Mouse (Mus musculus) kidney, postnatal 0 days (tissue): ENCODE results near the gene Itpkc. TPM values are rescaled to one million over a fixed set of nuclear protein-coding genes. Genes with fewer than 3 reads are reported as not detected.
A peak's percentile ranks its signal among the peaks of the same experiment; 100 is the strongest.

Source experiments
- ATAC-seq: fragments of 200-750 bp; cut with Nextera tagmentation; replicated peaks from 2 replicates; pipeline ENCODE4 v1.8.0; 2017; ENCODE audit warnings: low read depth, moderate number of reproducible peaks, moderate TSS enrichment, moderate library complexity; ENCODE audit not compliant: low FRiP score
- DNase-seq: peaks from one replicate; pipeline ENCODE4 v3.0.0-alpha.2; 2016; ENCODE audit warnings: low spot score
- H3K27ac ChIP-seq: fragments of 300-500 bp; sonication (generic); 2 replicates; pipeline ENCODE4 v1.5.1; 2014; ENCODE audit warnings: mild to moderate bottlenecking
- H3K27me3 ChIP-seq: fragments of 300-500 bp; sonication (generic); 2 replicates; pipeline ENCODE4 v1.6.1; 2014; ENCODE audit warnings: low read length, mixed read lengths; ENCODE audit not compliant: insufficient read depth
- H3K36me3 ChIP-seq: fragments of 300-500 bp; sonication (generic); 2 replicates; pipeline ENCODE4 v1.6.1; 2014; ENCODE audit warnings: low read length, mixed read lengths; ENCODE audit not compliant: insufficient read depth
- H3K4me1 ChIP-seq: fragments of 300-500 bp; sonication (generic); replicated peaks from 2 replicates; pipeline ENCODE4 v1.6.1; 2014; ENCODE audit warnings: antibody characterized with exemption, low read length, mixed read lengths; ENCODE audit not compliant: insufficient read depth
- H3K4me2 ChIP-seq: fragments of 300-500 bp; sonication (generic); 2 replicates; pipeline ENCODE4 v1.6.1; 2014; ENCODE audit warnings: mild to moderate bottlenecking, low read length, moderate library complexity, mixed read lengths
- H3K4me3 ChIP-seq: fragments of 300-500 bp; sonication (generic); replicated peaks from 2 replicates; pipeline ENCODE4 v1.5.1; 2014; ENCODE audit warnings: low read depth, low read length
- H3K9ac ChIP-seq: fragments of 300-500 bp; sonication (generic); 2 replicates; pipeline ENCODE4 v1.6.1; 2014; ENCODE audit warnings: low read depth, low read length
- H3K9me3 ChIP-seq: fragments of 300-500 bp; sonication (generic); replicated peaks from 2 replicates; pipeline ENCODE4 v1.6.1; 2016; ENCODE audit warnings: low read length, inconsistent platforms, mixed read lengths
- CTCF ChIP-seq: IDR thresholded peaks from 2 replicates; pipeline ENCODE4 v1.5.1; 2016; ENCODE audit warnings: antibody characterized with exemption, low read depth, mild to moderate bottlenecking, moderate library complexity
- WGBS: fragments of 180-500 bp; shearing (Covaris S2); extraction: QIAGEN DNeasy Blood & Tissue Kit; methylation state at CpG from one replicate; pipeline ENCODE4 v1.1.7; 2014; 5-methylcytosine and 5-hydroxymethylcytosine counted together
- polyA plus RNA-seq: library from polyadenylated mRNA; unstranded; fragments of >200 nt; fragmentation: Nextera tagmentation; extraction: Ambion mirVana; gene quantifications from 2 replicates; pipeline ENCODE4 v1.2.1, GENCODE M21; 2015

Itpkc gene
- polyA plus RNA-seq, 1 experiment from 2014 or later = 3.6 TPM

GRCm38 (mm10) chr7:27174896-27175295 is 53.6 kb downstream of the Itpkc start:
- no peak for TF ChIP-seq CTCF
- no peak overlapping the region for H3K4me3 ChIP-seq
- no peak for ATAC-seq
- H3K4me1 ChIP-seq = 0 out of 2 replicates have a peak, but pooled peaks cover 4% of the 10 kb centered on the region
- no peak overlapping the region for H3K4me2 ChIP-seq
- H3K27me3 ChIP-seq = no peaks in the 10 kb centered on the region
- H3K9ac ChIP-seq = no peak overlapping the region
- H3K36me3 ChIP-seq = peaks cover 22% of the 10 kb centered on the region; the same call in 1 of the 2 replicates
- DNase-seq = no peak
- H3K9me3 ChIP-seq = no peaks in the 10 kb centered on the region
- no peak overlapping the region for H3K27ac ChIP-seq
- 92% methylated on average over 7 of the region's 7 CpGs for WGBS

GRCm38 (mm10) chr7:27174496-27174895 is 54.0 kb downstream of the Itpkc start:
- peaks cover 22% of the 10 kb centered on the region; the same call in 1 of the 2 replicates for H3K36me3 ChIP-seq
- H3K9me3 ChIP-seq = no peaks in the 10 kb centered on the region
- no peak for TF ChIP-seq CTCF
- H3K4me3 ChIP-seq = no peak overlapping the region
- no peak overlapping the region for H3K4me2 ChIP-seq
- ATAC-seq (no peak), DNase-seq (no peak)
- H3K4me1 ChIP-seq = 0 out of 2 replicates have a peak, but pooled peaks cover 4% of the 10 kb centered on the region
- no peak overlapping the region for H3K9ac ChIP-seq
- H3K27me3 ChIP-seq = no peaks in the 10 kb centered on the region
- 85% methylated on average over 15 of the region's 15 CpGs for WGBS
- H3K27ac ChIP-seq = no peak overlapping the region

- no peak overlapping the region for H3K4me3 ChIP-seq
- peaks cover 22% of the 10 kb centered on the region; the same call in 1 of the 2 replicates for H3K36me3 ChIP-seq
- ATAC-seq = no peak
- WGBS = 92% methylated on average over 3 of the region's 3 CpGs
- H3K27me3 ChIP-seq = no peaks in the 10 kb centered on the region
- 0 out of 2 replicates have a peak, but pooled peaks cover 4% of the 10 kb centered on the region for H3K4me1 ChIP-seq
- no peak overlapping the region for H3K9ac ChIP-seq
- no peak for DNase-seq
- no peak overlapping the region for H3K27ac ChIP-seq
- TF ChIP-seq CTCF = no peak
- no peak overlapping the region for H3K4me2 ChIP-seq
- no peaks in the 10 kb centered on the region for H3K9me3 ChIP-seq
Observed at GRCm38 (mm10) chr7:27170981-27171380, 57.5 kb downstream of the Itpkc start.

GRCm38 (mm10) chr7:27168371-27168770 is 60.1 kb downstream of the Itpkc start:
- Histone ChIP-seq H3K4me1 (peaks cover 24% of the 10 kb centered on the region; the same call in 1 of the 2 replicates), H3K9me3 (no peaks in the 10 kb centered on the region), H3K9ac (no peak overlapping the region), H3K4me3 (no peak overlapping the region), H3K36me3 (peaks cover 25% of the 10 kb centered on the region; the same call in 1 of the 2 replicates), H3K27me3 (no peaks in the 10 kb centered on the region), H3K4me2 (no peak overlapping the region), H3K27ac (peak overlapping the region; percentile 42; the same call in 1 of the 2 replicates)
- DNase-seq (no peak), ATAC-seq (no peak)
- 78% methylated on average over 5 of the region's 5 CpGs for WGBS
- no peak for TF ChIP-seq CTCF

GRCm38 (mm10) chr7:27167475-27168094 is 60.9 kb downstream of the Itpkc start:
- no peak for DNase-seq
- Histone ChIP-seq H3K27me3 (no peaks in the 10 kb centered on the region), H3K4me3 (peak overlapping the region; percentile 62), H3K27ac (peak overlapping the region; percentile 93), H3K9ac (peak overlapping the region; percentile 69; the same call in 1 of the 2 replicates), H3K4me2 (peak overlapping the region; percentile 66), H3K9me3 (no peaks in the 10 kb centered on the region), H3K36me3 (peaks cover 19% of the 10 kb centered on the region; the same call in 1 of the 2 replicates), H3K4me1 (peaks cover 27% of the 10 kb centered on the region; the same call in 1 of the 2 replicates)
- WGBS = 65% methylated on average over 11 of the region's 11 CpGs
- no peak for ATAC-seq
- TF ChIP-seq CTCF = no peak

- ATAC-seq = peak; percentile 79
- WGBS = under 1% methylated on average over 47 of the region's 61 CpGs
- no peak for TF ChIP-seq CTCF
Observed at GRCm38 (mm10) chr7:27166614-27167474, 61.6 kb downstream of the Itpkc start, which contains the start of gene Egln2. Egln2 (minus strand) TSS chr7:27166802.

More at GRCm38 (mm10) chr7:27166614-27167474, 61.6 kb downstream of the Itpkc start, which contains the start of gene Egln2:
- H3K4me2 ChIP-seq = peak within 1 kb of the TSS; percentile 66
- peak; percentile 95 for DNase-seq
- peaks cover 27% of the 10 kb centered on the region; the same call in 1 of the 2 replicates for H3K4me1 ChIP-seq
- no peaks in the 10 kb centered on the region for H3K9me3 ChIP-seq
- peak within 1 kb of the TSS; percentile 93 for H3K27ac ChIP-seq
- no peaks in the 10 kb centered on the region for H3K27me3 ChIP-seq
- peaks cover 11% of the 10 kb centered on the region; the same call in 1 of the 2 replicates for H3K36me3 ChIP-seq
- peak within 1 kb of the TSS; percentile 62 for H3K4me3 ChIP-seq
- H3K9ac ChIP-seq = peak within 1 kb of the TSS; percentile 69
